Mouse (Mus musculus): ENCODE results near the gene Zfp784.

DNA sequence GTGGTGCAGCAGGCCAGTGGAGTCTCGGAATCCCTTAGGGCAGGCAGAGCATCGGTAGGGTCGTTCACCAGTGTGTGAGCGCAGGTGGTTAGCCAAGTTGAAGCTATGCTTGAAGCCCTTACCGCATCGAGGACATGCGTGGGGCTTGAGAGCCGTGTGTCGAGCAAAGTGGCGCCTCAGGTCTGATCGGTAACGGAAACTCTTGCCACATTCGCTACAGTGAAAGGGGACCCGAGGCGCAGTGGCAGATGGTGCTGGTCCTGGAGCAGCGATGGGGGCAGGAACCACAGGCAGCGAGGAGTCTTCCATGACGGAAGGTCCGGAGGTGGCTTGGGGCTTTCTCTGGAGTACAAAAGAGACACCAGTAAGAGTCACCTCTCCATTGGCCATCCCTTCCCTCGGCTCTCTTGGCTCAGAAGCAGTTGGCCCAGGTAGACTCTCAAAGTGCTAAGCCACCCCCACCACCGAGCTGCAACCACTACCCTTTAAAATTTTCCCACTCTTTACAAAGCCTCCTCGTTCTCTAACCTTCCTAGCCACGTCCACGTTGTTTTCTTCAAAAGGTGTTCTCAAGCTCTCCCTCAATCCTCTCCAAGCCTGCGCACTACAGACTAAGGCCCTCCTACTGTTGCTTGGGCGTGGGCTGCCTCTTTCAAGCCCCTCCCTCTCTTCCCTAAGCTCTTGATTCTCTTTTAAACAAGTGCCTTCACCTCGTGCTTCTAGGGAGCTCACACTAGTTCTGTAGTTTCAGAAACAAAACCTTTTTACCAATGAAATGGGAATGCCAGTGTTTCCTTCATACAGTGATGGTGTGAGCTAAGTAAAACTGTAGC lies 25.3 kb downstream of the Zfp784 start:
- TF ChIP-seq POLR2A (IDR thresholded peaks at IDR 0.05; ENCODE audit: borderline replicate concordance, extremely low read depth, low read depth, low read length): no peak
- TF ChIP-seq CTCF (IDR thresholded peaks at IDR 0.05; ENCODE audit: insufficient read depth, low read length): no peak

Measured in lung, adult 2 months (tissue).